Comparison of ENCODE assay signal across 13 mouse cellular contexts in the genomic region with DNA sequence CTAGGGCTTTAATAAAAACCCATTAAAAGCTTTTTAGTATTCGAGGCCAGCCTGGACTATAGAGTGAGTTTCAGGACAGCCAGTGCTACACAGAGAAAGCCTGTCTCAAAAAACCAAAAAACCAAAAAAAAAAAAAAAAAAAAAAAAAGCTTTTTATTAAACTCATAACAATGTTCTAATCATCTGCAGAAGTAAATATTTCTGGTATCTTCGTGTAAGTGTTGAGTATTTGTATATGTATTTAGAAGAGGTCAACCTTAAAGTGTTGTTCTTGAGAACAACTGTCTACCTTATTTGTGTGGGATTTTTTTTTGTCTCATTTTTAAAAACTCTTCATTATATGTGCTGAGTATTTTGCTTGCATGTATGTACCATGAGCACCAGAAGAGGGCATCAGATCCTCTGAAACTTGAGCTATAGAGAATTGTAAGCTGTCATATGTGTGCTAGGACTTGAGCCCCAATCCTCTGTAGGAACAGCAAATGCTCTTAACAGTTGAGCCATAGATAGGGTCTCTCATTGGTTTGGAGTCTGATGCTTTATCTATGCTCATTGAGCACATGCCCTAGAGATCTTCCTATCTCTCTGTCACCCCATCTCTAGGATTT. TPM values are rescaled to one million over a fixed set of nuclear protein-coding genes. Genes with fewer than 3 reads are reported as not detected.
DNase-seq lines count a peak whose midpoint lies in the region; ATAC-seq and TF ChIP-seq lines count a peak whose summit lies in the region.
"Had no signal": no experiment of that assay in that cellular context is flagged by ENCODE, and none has a peak within 500 bp of the region (broad histone marks: within the 10 kb centered on the region; RNA-seq: fewer than 3 reads in every experiment).

No protein-coding gene starts in this region.

- peaks cover 10% of the 10 kb centered on the region; the same call in 1 of the 2 replicates for H3K4me1 ChIP-seq in heart, postnatal 0 days (ENCODE audit: control insufficient read depth, insufficient read depth)
- H3K4me1 ChIP-seq in midbrain, embryonic 14.5 days (ENCODE audit: control insufficient read depth, insufficient read depth, low read length): no peaks in the 10 kb centered on the region
- H3K4me1 ChIP-seq in midbrain, embryonic 13.5 days (replicated peaks): no peaks in the 10 kb centered on the region
- H3K4me1 ChIP-seq in embryonic facial prominence, embryonic 14.5 days (ENCODE audit: control insufficient read depth, insufficient read depth, low read length): no peaks in the 10 kb centered on the region
- H3K4me1 ChIP-seq in stomach, postnatal 0 days (replicated peaks; ENCODE audit: control insufficient read depth, insufficient read depth): no peaks in the 10 kb centered on the region
- H3K4me1 ChIP-seq: embryonic facial prominence, embryonic 13.5 days; hindbrain, embryonic 15.5 days had no signal

- no peak overlapping the region for H3K4me2 ChIP-seq in heart, postnatal 0 days (ENCODE audit: low read depth, low read length)
- H3K4me2 ChIP-seq in midbrain, embryonic 14.5 days (ENCODE audit: low read length): no peak overlapping the region
- H3K4me2 ChIP-seq in midbrain, embryonic 13.5 days (replicated peaks): no peak overlapping the region
- H3K4me2 ChIP-seq in embryonic facial prominence, embryonic 14.5 days (ENCODE audit: low read depth, low read length): no peak overlapping the region
- no peak overlapping the region for H3K4me2 ChIP-seq in stomach, postnatal 0 days (replicated peaks; ENCODE audit: low read depth)
- H3K4me2 ChIP-seq: embryonic facial prominence, embryonic 13.5 days; heart, embryonic 12.5 days; hindbrain, embryonic 15.5 days had no signal

- H3K9ac ChIP-seq in heart, postnatal 0 days (replicated peaks; ENCODE audit: low read depth, low read length): no peak overlapping the region
- H3K9ac ChIP-seq in midbrain, embryonic 14.5 days (replicated peaks; ENCODE audit: low read length): no peak overlapping the region
- H3K9ac ChIP-seq in midbrain, embryonic 13.5 days (replicated peaks): no peak overlapping the region
- H3K9ac ChIP-seq in embryonic facial prominence, embryonic 14.5 days (ENCODE audit: low read depth, low read length): no peak overlapping the region
- H3K9ac ChIP-seq in stomach, postnatal 0 days (ENCODE audit: low read length): no peak overlapping the region
- H3K9ac ChIP-seq: embryonic facial prominence, embryonic 13.5 days; heart, embryonic 12.5 days; hindbrain, embryonic 15.5 days had no signal

- peak; percentile 35; the same call in 1 of the 2 replicates for TF ChIP-seq CTCF in heart, postnatal 0 days (IDR thresholded peaks at IDR 0.05; ENCODE audit: low read depth)
- TF ChIP-seq CTCF in stomach, postnatal 0 days (IDR thresholded peaks at IDR 0.05; ENCODE audit: low read depth): peak; percentile 69

- DNase-seq in heart, postnatal 0 days (ENCODE audit: low spot score): no peak
- DNase-seq in heart, adult 11 months: no peak
- DNase-seq in midbrain, embryonic 14.5 days: peak; percentile 26
- peak; percentile 20 for DNase-seq in embryonic facial prominence, embryonic 14.5 days (ENCODE audit: low spot score)
- DNase-seq in stomach, postnatal 0 days (ENCODE audit: low spot score): no peak
- no peak for DNase-seq in right cerebral cortex, postnatal 4 days
- DNase-seq in right cerebral cortex, postnatal 14 days: no peak
- DNase-seq: left cerebral cortex, postnatal 4 days; thymus, adult 2 months had no signal

- no peak for ATAC-seq in heart, postnatal 0 days (ENCODE audit: insufficient read depth, low read depth)
- no peak for ATAC-seq in midbrain, embryonic 14.5 days (ENCODE audit: low FRiP score, low TSS enrichment)
- ATAC-seq in midbrain, embryonic 13.5 days: no peak
- ATAC-seq in embryonic facial prominence, embryonic 14.5 days (ENCODE audit: low read depth): no peak
- ATAC-seq in stomach, postnatal 0 days (ENCODE audit: low FRiP score, low TSS enrichment): no peak

- no peak for TF ChIP-seq EP300 in heart, postnatal 0 days (IDR thresholded peaks at IDR 0.05; ENCODE audit: low read depth)
- no peak for TF ChIP-seq EP300 in stomach, postnatal 0 days (optimal IDR thresholded peaks at IDR 0.05)

- H3K27ac ChIP-seq in heart, postnatal 0 days (ENCODE audit: low read depth): no peak overlapping the region
- no peak overlapping the region for H3K27ac ChIP-seq in midbrain, embryonic 14.5 days (replicated peaks; ENCODE audit: low read depth, low read length)
- no peak overlapping the region for H3K27ac ChIP-seq in midbrain, embryonic 13.5 days
- no peak overlapping the region for H3K27ac ChIP-seq in embryonic facial prominence, embryonic 14.5 days (replicated peaks; ENCODE audit: low read depth, low read length)
- H3K27ac ChIP-seq in stomach, postnatal 0 days (replicated peaks): no peak overlapping the region
- H3K27ac ChIP-seq: embryonic facial prominence, embryonic 13.5 days; hindbrain, embryonic 15.5 days had no signal

- H3K4me3 ChIP-seq in heart, postnatal 0 days (ENCODE audit: low read depth, low read length): no peak overlapping the region
- H3K4me3 ChIP-seq in midbrain, embryonic 14.5 days (replicated peaks; ENCODE audit: low read depth, low read length): no peak overlapping the region
- H3K4me3 ChIP-seq in midbrain, embryonic 13.5 days (replicated peaks): no peak overlapping the region
- no peak overlapping the region for H3K4me3 ChIP-seq in embryonic facial prominence, embryonic 14.5 days (ENCODE audit: low read depth, low read length)
- H3K4me3 ChIP-seq in stomach, postnatal 0 days (ENCODE audit: low read depth, low read length): no peak overlapping the region
- H3K4me3 ChIP-seq: embryonic facial prominence, embryonic 13.5 days; heart, embryonic 12.5 days; hindbrain, embryonic 15.5 days had no signal

- 39% methylated on average over 2 of the region's 2 CpGs for WGBS in heart, postnatal 0 days
- WGBS in midbrain, embryonic 14.5 days: 61% methylated on average over 2 of the region's 2 CpGs
- 72% methylated on average over 2 of the region's 2 CpGs for WGBS in midbrain, embryonic 13.5 days
- 59% methylated on average over 2 of the region's 2 CpGs for WGBS in embryonic facial prominence, embryonic 14.5 days
- WGBS in stomach, postnatal 0 days: 49% methylated on average over 2 of the region's 2 CpGs

- H3K9me3 ChIP-seq in heart, postnatal 0 days (replicated peaks; ENCODE audit: control insufficient read depth, low read length): no peaks in the 10 kb centered on the region
- no peaks in the 10 kb centered on the region for H3K9me3 ChIP-seq in midbrain, embryonic 14.5 days (ENCODE audit: control insufficient read depth, low read length)
- H3K9me3 ChIP-seq in midbrain, embryonic 13.5 days: no peaks in the 10 kb centered on the region
- no peaks in the 10 kb centered on the region for H3K9me3 ChIP-seq in embryonic facial prominence, embryonic 14.5 days (ENCODE audit: control insufficient read depth, low read length)
- H3K9me3 ChIP-seq in stomach, postnatal 0 days (ENCODE audit: control insufficient read depth, low read length): no peaks in the 10 kb centered on the region
- H3K9me3 ChIP-seq: embryonic facial prominence, embryonic 13.5 days; hindbrain, embryonic 15.5 days had no signal

- no peaks in the 10 kb centered on the region for H3K36me3 ChIP-seq in heart, postnatal 0 days (replicated peaks; ENCODE audit: control insufficient read depth, insufficient read depth, low read length)
- H3K36me3 ChIP-seq in midbrain, embryonic 14.5 days (ENCODE audit: control insufficient read depth, insufficient read depth, low read length): no peaks in the 10 kb centered on the region
- no peaks in the 10 kb centered on the region for H3K36me3 ChIP-seq in midbrain, embryonic 13.5 days
- no peaks in the 10 kb centered on the region for H3K36me3 ChIP-seq in embryonic facial prominence, embryonic 14.5 days (ENCODE audit: control insufficient read depth, insufficient read depth, low read length)
- H3K36me3 ChIP-seq in stomach, postnatal 0 days (ENCODE audit: control insufficient read depth, insufficient read depth, low read length): no peaks in the 10 kb centered on the region
- H3K36me3 ChIP-seq: embryonic facial prominence, embryonic 13.5 days; heart, embryonic 12.5 days; hindbrain, embryonic 15.5 days had no signal

- no peaks in the 10 kb centered on the region for H3K27me3 ChIP-seq in heart, postnatal 0 days (ENCODE audit: control insufficient read depth, insufficient read depth, low read length)
- H3K27me3 ChIP-seq in midbrain, embryonic 14.5 days (ENCODE audit: control insufficient read depth, insufficient read depth, low read length): no peaks in the 10 kb centered on the region
- no peaks in the 10 kb centered on the region for H3K27me3 ChIP-seq in midbrain, embryonic 13.5 days
- no peaks in the 10 kb centered on the region for H3K27me3 ChIP-seq in embryonic facial prominence, embryonic 14.5 days (replicated peaks; ENCODE audit: control insufficient read depth, insufficient read depth, low read length)
- H3K27me3 ChIP-seq in stomach, postnatal 0 days (ENCODE audit: control insufficient read depth, insufficient read depth, low read length): no peaks in the 10 kb centered on the region
- H3K27me3 ChIP-seq: embryonic facial prominence, embryonic 13.5 days; heart, embryonic 12.5 days; hindbrain, embryonic 15.5 days had no signal

RNA-seq across cellular contexts. Expression of a gene that starts 14.3 kb away (rescaled TPM):
- 17.6 and 21.9 TPM in 2 replicates for total RNA-seq in heart, postnatal 0 days (2014; rRNA removed; ENCODE audit: low replicate concordance)
- polyA plus RNA-seq in heart, postnatal 0 days (2015; fragmentation: Nextera tagmentation; extraction: Ambion mirVana): 16.8 and 21.7 TPM in 2 replicates
- polyA plus RNA-seq in midbrain, embryonic 14.5 days (2014; fragmentation: Nextera tagmentation; extraction: Ambion mirVana): 5.3 and 6.1 TPM in 2 replicates
- polyA plus RNA-seq in midbrain, embryonic 13.5 days (2015; fragmentation: Nextera tagmentation; extraction: Ambion mirVana): 10.2 and 11.4 TPM in 2 replicates
- 17.6 and 20.0 TPM in 2 replicates for polyA plus RNA-seq in embryonic facial prominence, embryonic 14.5 days (2014; fragmentation: Nextera tagmentation; extraction: Ambion mirVana)
- 12.3 and 14.5 TPM in 2 replicates for polyA plus RNA-seq in stomach, postnatal 0 days (2015; fragmentation: Nextera tagmentation; extraction: Ambion mirVana)

RNA-seq across cellular contexts. Expression of a gene that starts 31.7 kb away (rescaled TPM):
- total RNA-seq in heart, postnatal 0 days (2014; rRNA removed; ENCODE audit: low replicate concordance): 10.5 and 17.3 TPM in 2 replicates
- 42.9 and 49.4 TPM in 2 replicates for polyA plus RNA-seq in heart, postnatal 0 days (2015; fragmentation: Nextera tagmentation; extraction: Ambion mirVana)
- 46.4 and 54.6 TPM in 2 replicates for polyA plus RNA-seq in midbrain, embryonic 14.5 days (2014; fragmentation: Nextera tagmentation; extraction: Ambion mirVana)
- 63.7 and 67.4 TPM in 2 replicates for polyA plus RNA-seq in midbrain, embryonic 13.5 days (2015; fragmentation: Nextera tagmentation; extraction: Ambion mirVana)
- 24.4 and 25.7 TPM in 2 replicates for polyA plus RNA-seq in embryonic facial prominence, embryonic 14.5 days (2014; fragmentation: Nextera tagmentation; extraction: Ambion mirVana)
- 28.0 and 32.1 TPM in 2 replicates for polyA plus RNA-seq in stomach, postnatal 0 days (2015; fragmentation: Nextera tagmentation; extraction: Ambion mirVana)

Comparison
In these comparisons a context has a peak if more than half of its experiments do, and no peak if none do; other contexts are left out.
1. DNase-seq: peak in midbrain, embryonic 14.5 days (single experiment) and embryonic facial prominence, embryonic 14.5 days (single experiment); none in heart, postnatal 0 days (single experiment), heart, adult 11 months (single experiment), stomach, postnatal 0 days (single experiment), right cerebral cortex, postnatal 4 days (single experiment) and right cerebral cortex, postnatal 14 days (single experiment).